8 mouse cellular contexts compared by ENCODE assay signal in the genomic region with DNA sequence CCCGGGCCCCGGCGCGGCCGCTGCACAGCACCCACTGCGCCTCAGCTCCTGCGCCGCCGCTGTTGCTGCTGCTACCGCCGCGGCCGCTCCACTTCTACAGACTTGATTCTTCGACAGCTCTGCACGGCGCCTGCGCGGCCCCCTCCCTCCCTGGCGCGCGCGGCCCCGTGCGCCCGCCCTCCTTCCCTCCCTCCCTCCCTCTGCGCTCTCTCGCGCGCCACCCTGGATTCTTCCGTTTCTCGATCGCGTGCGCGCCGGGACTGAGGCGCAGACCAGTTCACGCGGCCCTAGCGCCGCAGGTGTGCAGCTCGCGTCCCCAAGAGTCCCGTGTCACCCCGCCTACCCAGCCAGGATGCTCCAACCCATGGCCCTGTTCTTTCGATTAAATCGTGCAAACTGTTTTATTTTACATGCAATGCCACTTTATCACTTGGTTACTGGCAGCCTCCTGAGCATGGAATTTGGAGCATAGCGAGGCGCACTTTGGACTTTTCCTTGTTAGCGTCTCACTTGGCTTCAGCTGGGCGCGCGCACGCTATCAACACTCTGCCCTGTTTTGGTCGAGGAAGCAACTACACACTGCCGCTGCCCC. TPM values are rescaled to one million over a fixed set of nuclear protein-coding genes. Genes with fewer than 3 reads are reported as not detected.
DNase-seq lines count a peak whose midpoint lies in the region; ATAC-seq lines count a peak whose summit lies in the region.

A gene (minus strand): TSS at position 98 of the 592 bp plus-strand sequence.

- peak within 1 kb of the TSS; percentile 99 for H3K27ac ChIP-seq in hindbrain, embryonic 10.5 days

- ATAC-seq in frontal cortex, adult (ENCODE audit: low TSS enrichment): peak; percentile 32

- WGBS in hindbrain, embryonic 10.5 days: under 1% methylated on average over 56 of the region's 56 CpGs

- peaks cover 75% of the 10 kb centered on the region for H3K4me1 ChIP-seq in hindbrain, embryonic 10.5 days (replicated peaks)

- H3K4me3 ChIP-seq in hindbrain, embryonic 10.5 days: peak within 1 kb of the TSS; percentile 99

- no peaks in the 10 kb centered on the region for H3K9me3 ChIP-seq in hindbrain, embryonic 10.5 days

- H3K27me3 ChIP-seq in hindbrain, embryonic 10.5 days (ENCODE audit: insufficient read depth, poor library complexity, severe bottlenecking): no peaks in the 10 kb centered on the region

- DNase-seq in MN1 (ENCODE audit: low spot score): peak; percentile 97
- peak; percentile 86 for DNase-seq in cerebellum, adult 8-10 months
- peak; percentile 90 for DNase-seq in hindbrain, embryonic 10.5 days (ENCODE audit: low spot score)
- peak; percentile 89 to 91 for DNase-seq in layer of hippocampus, postnatal 14 days (ENCODE audit: low spot score in 2 of 2)
- DNase-seq in lung, postnatal 25 days (ENCODE audit: low spot score): peak; percentile 89
- peak; percentile 93 for DNase-seq in retina, embryonic 14.5 days (ENCODE audit: low spot score)
- peak; percentile 94 for DNase-seq in thymus, postnatal 4 days

- peaks cover 19% of the 10 kb centered on the region for H3K36me3 ChIP-seq in hindbrain, embryonic 10.5 days

RNA-seq across cellular contexts. Expression of the gene that starts here (rescaled TPM):
- 3.3 and 4.3 TPM in 2 replicates for polyA plus RNA-seq in hindbrain, embryonic 10.5 days (2016; fragmentation: Nextera tagmentation; extraction: Ambion mirVana)
- total RNA-seq in layer of hippocampus, postnatal 14 days (2021): 10 to 100 TPM; 57.1 to 61.7 TPM

Comparison
In these comparisons a context has a peak if more than half of its experiments do, and no peak if none do; other contexts are left out.
1. Peak in every context shown above with its lines: DNase-seq, ATAC-seq, H3K4me3 ChIP-seq and H3K27ac ChIP-seq.